Mouse (Mus musculus) midbrain, embryonic 16.5 days (tissue): ENCODE results near the gene Elovl2. TPM values are rescaled to one million over a fixed set of nuclear protein-coding genes. Genes with fewer than 3 reads are reported as not detected.

Experiments used
- ATAC-seq: fragments of 200-750 bp; cut with Nextera tagmentation; 2 replicates; pipeline ENCODE4 v1.8.0; 2017; ENCODE audit warnings: moderate TSS enrichment
- H3K27ac ChIP-seq: fragments of 300-500 bp; sonication (generic); 2 replicates; pipeline ENCODE4 v1.5.1; 2014; ENCODE audit warnings: mild to moderate bottlenecking, low read length, mixed read lengths
- H3K27me3 ChIP-seq: fragments of 300-500 bp; sonication (generic); 2 replicates; pipeline ENCODE4 v1.6.1; 2014; ENCODE audit warnings: low read depth, low read length, mixed read lengths; ENCODE audit not compliant: control insufficient read depth, insufficient read depth
- H3K36me3 ChIP-seq: fragments of 300-500 bp; sonication (generic); 2 replicates; pipeline ENCODE4 v1.6.1; 2014; ENCODE audit warnings: mild to moderate bottlenecking, low read length, moderate library complexity, mixed read lengths; ENCODE audit not compliant: control insufficient read depth, insufficient read depth
- H3K4me1 ChIP-seq: fragments of 300-500 bp; sonication (generic); 2 replicates; pipeline ENCODE4 v1.6.1; 2014; ENCODE audit warnings: mild to moderate bottlenecking, low read length, mixed read lengths; ENCODE audit not compliant: control insufficient read depth, insufficient read depth
- H3K4me2 ChIP-seq: fragments of 300-500 bp; sonication (generic); 2 replicates; pipeline ENCODE4 v1.6.1; 2014; ENCODE audit warnings: mild to moderate bottlenecking, low read length, mixed read lengths
- H3K4me3 ChIP-seq: fragments of 300-500 bp; sonication (generic); 2 replicates; pipeline ENCODE4 v1.5.1; 2014; ENCODE audit warnings: low read depth, mild to moderate bottlenecking, low read length, moderate library complexity, mixed read lengths
- H3K9ac ChIP-seq: fragments of 300-500 bp; sonication (generic); 2 replicates; pipeline ENCODE4 v1.6.1; 2014; ENCODE audit warnings: low read depth, low read length, mixed read lengths
- H3K9me3 ChIP-seq: fragments of 300-500 bp; sonication (generic); replicated peaks from 2 replicates; pipeline ENCODE4 v1.6.1; 2014; ENCODE audit warnings: mild to moderate bottlenecking, low read length, mixed read lengths; ENCODE audit not compliant: control insufficient read depth, poor library complexity, severe bottlenecking
- WGBS: fragments of 180-500 bp; shearing (Covaris S2); extraction: QIAGEN DNeasy Blood & Tissue Kit; methylation state at CpG from one replicate; pipeline ENCODE4 v1.1.7; 2014; 5-methylcytosine and 5-hydroxymethylcytosine counted together
- polyA plus RNA-seq: library from polyadenylated mRNA; unstranded; fragments of >200 nt; fragmentation: Nextera tagmentation; extraction: Ambion mirVana; gene quantifications from 2 replicates; pipeline ENCODE4 v1.2.1, GENCODE M21; 2015

Gene Elovl2
- polyA plus RNA-seq, 1 experiment from 2014 or later, result 40.9 TPM

- no peaks in the 10 kb centered on the region for H3K36me3 ChIP-seq
- no peak overlapping the region for H3K27ac ChIP-seq
- no peak for ATAC-seq
- H3K4me1 ChIP-seq, result no peaks in the 10 kb centered on the region
- no peaks in the 10 kb centered on the region for H3K9me3 ChIP-seq
- no peaks in the 10 kb centered on the region for H3K27me3 ChIP-seq
- no peak overlapping the region for H3K9ac ChIP-seq
- no peak overlapping the region for H3K4me2 ChIP-seq
- no peak overlapping the region for H3K4me3 ChIP-seq
- WGBS, result 9% methylated on average over 6 of the region's 6 CpGs
These were observed 85.3 kb downstream of the Elovl2 start for GRCm38 (mm10) chr13:41134901-41135300.

Other genes with a start within 250 kb of the Elovl2 start
- 53.9 and 64.8 TPM in 2 replicates for gene Pak1ip1, start 219.4 kb downstream of the Elovl2 start, polyA plus RNA-seq
- gene Tmem14c, start 204.1 kb downstream of the Elovl2 start, polyA plus RNA-seq, result 107 and 117 TPM in 2 replicates
- 2.7 TPM in 2 replicates for gene Mak, start 140.7 kb downstream of the Elovl2 start, polyA plus RNA-seq
- not detected in 2 replicates for gene Gcm2, start 109.4 kb downstream of the Elovl2 start, polyA plus RNA-seq
- 0.07 TPM in 1 of 2 replicates, not detected in the other for gene Sycp2l, start 106.1 kb downstream of the Elovl2 start, polyA plus RNA-seq
- 25.9 and 27.2 TPM in 2 replicates for gene Smim13, start 29.4 kb upstream of the Elovl2 start, polyA plus RNA-seq
- gene Gm17364, start 53.6 kb upstream of the Elovl2 start, polyA plus RNA-seq, result not detected in 2 replicates